ENCODE assay signal across 23 mouse cellular contexts in the genomic region with DNA sequence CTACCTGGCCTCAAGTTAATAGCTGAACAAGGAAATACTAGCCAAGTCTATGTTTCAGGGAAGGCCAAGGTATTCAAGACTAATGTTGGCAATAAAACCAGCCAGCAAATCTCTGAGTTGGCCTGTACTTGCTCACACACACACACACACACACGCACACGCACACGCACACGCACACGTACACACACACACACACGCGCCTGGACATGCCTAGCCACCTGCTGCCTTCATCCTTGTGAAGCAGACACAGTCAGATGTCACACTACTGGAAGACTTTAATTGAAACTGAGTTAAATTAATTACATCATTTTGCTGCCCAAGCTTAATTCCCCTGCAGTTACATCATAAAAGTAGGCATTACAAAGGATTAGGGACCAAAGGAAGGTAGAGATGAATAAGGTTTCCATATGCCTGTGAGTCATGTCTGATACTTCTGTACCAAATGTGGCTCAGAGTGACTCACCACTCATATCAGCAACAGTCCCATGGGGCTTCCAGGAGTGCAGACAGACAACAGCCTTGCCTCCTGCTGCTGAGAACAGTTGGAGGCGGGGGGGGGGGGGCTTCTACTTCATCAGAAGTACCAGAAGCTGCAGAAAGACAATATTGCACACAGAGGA.
A peak's percentile ranks its signal among the peaks of the same experiment; 100 is the strongest.
DNase-seq lines count a peak whose midpoint lies in the region; ATAC-seq and TF ChIP-seq lines count a peak whose summit lies in the region.
"Had no signal": no experiment of that assay in that cellular context is flagged by ENCODE, and none has a peak within 500 bp of the region (broad histone marks: within the 10 kb centered on the region; RNA-seq: fewer than 3 reads in every experiment).

No protein-coding gene starts in this region.

- WGBS in embryonic facial prominence, embryonic 14.5 days, result 81% methylated on average over 8 of the region's 8 CpGs
- 93% methylated on average over 8 of the region's 8 CpGs for WGBS in embryonic facial prominence, embryonic 10.5 days
- whole genome bisulfite sequencing in stomach, postnatal 0 days, result 83% methylated on average over 8 of the region's 8 CpGs

- H3K27ac ChIP-seq in embryonic facial prominence, embryonic 14.5 days (replicated peaks; ENCODE audit: low read depth, low read length), result no peak overlapping the region
- no peak overlapping the region for H3K27ac ChIP-seq in embryonic facial prominence, embryonic 10.5 days (replicated peaks)
- H3K27ac ChIP-seq in stomach, postnatal 0 days (replicated peaks), result no peak overlapping the region
- H3K27ac ChIP-seq: embryonic facial prominence, embryonic 13.5 days; forebrain, embryonic 13.5 days; gastrocnemius, adult 2 months; hindbrain, embryonic 14.5 days; limb, embryonic 12.5 days; liver, embryonic 12.5 days; midbrain, embryonic 12.5 days; neural tube, embryonic 13.5 days had no signal

- no peak overlapping the region for H3K4me3 ChIP-seq in embryonic facial prominence, embryonic 14.5 days (ENCODE audit: low read depth, low read length)
- H3K4me3 ChIP-seq in embryonic facial prominence, embryonic 10.5 days, result no peak overlapping the region
- H3K4me3 ChIP-seq in stomach, postnatal 0 days (ENCODE audit: low read depth, low read length), result no peak overlapping the region
- H3K4me3 ChIP-seq: embryonic facial prominence, embryonic 13.5 days; forebrain, embryonic 13.5 days; gastrocnemius, adult 2 months; limb, embryonic 12.5 days; liver, embryonic 12.5 days; midbrain, embryonic 12.5 days; neural tube, embryonic 13.5 days had no signal

- H3K9me3 ChIP-seq in embryonic facial prominence, embryonic 14.5 days (ENCODE audit: control insufficient read depth, low read length), result no peaks in the 10 kb centered on the region
- H3K9me3 ChIP-seq in embryonic facial prominence, embryonic 10.5 days, result no peaks in the 10 kb centered on the region
- no peaks in the 10 kb centered on the region for H3K9me3 ChIP-seq in stomach, postnatal 0 days (ENCODE audit: control insufficient read depth, low read length)
- H3K9me3 ChIP-seq: forebrain, embryonic 13.5 days; limb, embryonic 12.5 days; liver, embryonic 12.5 days; midbrain, embryonic 12.5 days; neural tube, embryonic 13.5 days had no signal

- peak; percentile 62; the same call in 1 of the 2 replicates for ATAC-seq in embryonic facial prominence, embryonic 14.5 days (ENCODE audit: low read depth)
- ATAC-seq in stomach, postnatal 0 days (ENCODE audit: low FRiP score, low TSS enrichment), result peak; percentile 74; the same call in 1 of the 2 replicates
- ATAC-seq: forebrain, embryonic 13.5 days; liver, embryonic 12.5 days had no signal

- no peak for TF ChIP-seq EP300 in stomach, postnatal 0 days (optimal IDR thresholded peaks at IDR 0.05)

- H3K4me1 ChIP-seq in embryonic facial prominence, embryonic 14.5 days (ENCODE audit: control insufficient read depth, insufficient read depth, low read length), result no peaks in the 10 kb centered on the region; the same call in 1 of the 2 replicates
- H3K4me1 ChIP-seq in embryonic facial prominence, embryonic 10.5 days, result 0 out of 2 replicates have a peak, but pooled peaks cover 2% of the 10 kb centered on the region
- no peaks in the 10 kb centered on the region for H3K4me1 ChIP-seq in stomach, postnatal 0 days (replicated peaks; ENCODE audit: control insufficient read depth, insufficient read depth)
- H3K4me1 ChIP-seq: forebrain, embryonic 13.5 days; limb, embryonic 12.5 days; liver, embryonic 12.5 days; neural tube, embryonic 13.5 days had no signal

- H3K36me3 ChIP-seq in embryonic facial prominence, embryonic 14.5 days (ENCODE audit: control insufficient read depth, insufficient read depth, low read length), result no peaks in the 10 kb centered on the region
- no peaks in the 10 kb centered on the region for H3K36me3 ChIP-seq in embryonic facial prominence, embryonic 10.5 days (replicated peaks)
- no peaks in the 10 kb centered on the region for H3K36me3 ChIP-seq in stomach, postnatal 0 days (ENCODE audit: control insufficient read depth, insufficient read depth, low read length)
- H3K36me3 ChIP-seq: embryonic facial prominence, embryonic 13.5 days; limb, embryonic 12.5 days; liver, embryonic 12.5 days; midbrain, embryonic 12.5 days; neural tube, embryonic 13.5 days had no signal

- H3K9ac ChIP-seq in embryonic facial prominence, embryonic 14.5 days (ENCODE audit: low read depth, low read length), result no peak overlapping the region
- H3K9ac ChIP-seq in stomach, postnatal 0 days (ENCODE audit: low read length), result no peak overlapping the region
- H3K9ac ChIP-seq: embryonic facial prominence, embryonic 13.5 days; forebrain, embryonic 13.5 days; hindbrain, embryonic 14.5 days; limb, embryonic 12.5 days; liver, embryonic 12.5 days; lung, embryonic 14.5 days; midbrain, embryonic 12.5 days; neural tube, embryonic 13.5 days had no signal

- TF ChIP-seq CTCF in stomach, postnatal 0 days (IDR thresholded peaks at IDR 0.05; ENCODE audit: low read depth), result no peak

- no peak overlapping the region for H3K4me2 ChIP-seq in embryonic facial prominence, embryonic 14.5 days (ENCODE audit: low read depth, low read length)
- no peak overlapping the region for H3K4me2 ChIP-seq in stomach, postnatal 0 days (replicated peaks; ENCODE audit: low read depth)
- H3K4me2 ChIP-seq: embryonic facial prominence, embryonic 13.5 days; forebrain, embryonic 13.5 days; heart, embryonic 11.5 days; hindbrain, embryonic 14.5 days; limb, embryonic 12.5 days; liver, embryonic 12.5 days; lung, embryonic 14.5 days; midbrain, embryonic 12.5 days; neural tube, embryonic 13.5 days had no signal

- peak; percentile 77 for DNase-seq in embryonic facial prominence, embryonic 14.5 days (ENCODE audit: low spot score)
- DNase-seq in embryonic facial prominence, embryonic 10.5 days (ENCODE audit: low spot score), result no peak
- DNase-seq in layer of hippocampus, adult 9-11 months, result peak; percentile 48
- DNase-seq in layer of hippocampus, adult 9-10 months (ENCODE audit: low spot score), result no peak
- DNase-seq in brain, adult 2 months (ENCODE audit: low read depth, low spot score), result peak; percentile 76
- DNase-seq in stomach, postnatal 0 days (ENCODE audit: low spot score), result no peak
- DNase-seq in lung, postnatal 4 days, result no peak
- DNase-seq in ovary, postnatal 14 days (ENCODE audit: low spot score), result no peak
- DNase-seq: cerebellum, adult 9-10 months; gastrocnemius, adult 2 months; kidney, postnatal 36 days; lung, embryonic 14.5 days; lung, postnatal 36 days; right cerebral cortex, postnatal 4 days; thymus, postnatal 25 days had no signal

- H3K27me3 ChIP-seq in embryonic facial prominence, embryonic 14.5 days (replicated peaks; ENCODE audit: control insufficient read depth, insufficient read depth, low read length), result no peaks in the 10 kb centered on the region
- 0 out of 2 replicates have a peak, but pooled peaks cover 1% of the 10 kb centered on the region for H3K27me3 ChIP-seq in embryonic facial prominence, embryonic 10.5 days (replicated peaks; ENCODE audit: low read depth, poor library complexity, severe bottlenecking)
- H3K27me3 ChIP-seq in stomach, postnatal 0 days (ENCODE audit: control insufficient read depth, insufficient read depth, low read length), result no peaks in the 10 kb centered on the region
- H3K27me3 ChIP-seq: forebrain, embryonic 13.5 days; liver, embryonic 12.5 days; neural tube, embryonic 13.5 days had no signal

Comparison
In these comparisons a context has a peak if more than half of its experiments do, and no peak if none do; other contexts are left out.
1. DNase-seq: peak in embryonic facial prominence, embryonic 14.5 days (single experiment), layer of hippocampus, adult 9-11 months (single experiment) and brain, adult 2 months (single experiment); none in embryonic facial prominence, embryonic 10.5 days (single experiment), layer of hippocampus, adult 9-10 months (single experiment), stomach, postnatal 0 days (single experiment), lung, postnatal 4 days (0 of 2) and ovary, postnatal 14 days (single experiment).